Mouse (Mus musculus): ENCODE data around the gene Anxa6. TPM values are rescaled to one million over a fixed set of nuclear protein-coding genes. Genes with fewer than 3 reads are reported as not detected.

Gene Anxa6
- polyA plus RNA-seq, 1 experiment from 2014 or later: 266 TPM

DNA sequence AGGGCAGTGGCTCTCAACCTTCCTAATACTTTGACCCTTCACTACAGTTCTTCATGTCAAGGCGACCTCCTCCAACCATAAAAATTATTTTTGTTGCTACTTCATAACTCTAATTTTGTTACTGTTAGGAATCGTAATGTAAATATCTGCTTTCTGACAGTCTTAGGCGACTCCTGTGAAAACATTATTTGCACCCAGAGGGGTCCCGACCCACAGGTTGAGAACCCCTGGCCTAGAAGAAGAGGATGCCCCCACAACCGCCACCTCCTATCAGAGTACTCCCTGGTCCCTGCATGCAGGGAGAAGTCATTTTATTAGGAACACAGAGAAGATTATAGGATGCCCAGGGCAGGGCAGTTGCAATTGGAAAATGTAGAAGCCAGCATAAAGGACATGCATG is 38.1 kb upstream of the Anxa6 start:
- 88% methylated on average over 5 of the region's 5 CpGs for WGBS
- Histone ChIP-seq H3K27ac (ENCODE audit: low read length) (no peak overlapping the region), H3K36me3 (ENCODE audit: insufficient read depth, low read length) (no peaks in the 10 kb centered on the region), H3K4me3 (ENCODE audit: low read length) (no peak overlapping the region), H3K9me3 (ENCODE audit: low read length) (no peaks in the 10 kb centered on the region), H3K27me3 (ENCODE audit: insufficient read depth, low read length) (no peaks in the 10 kb centered on the region), H3K9ac (replicated peaks; ENCODE audit: low read length) (no peak overlapping the region), H3K4me2 (replicated peaks; ENCODE audit: low read depth, low read length) (no peak overlapping the region), H3K4me1 (ENCODE audit: insufficient read depth, low read length) (peaks cover 6% of the 10 kb centered on the region; the same call in 1 of the 2 replicates)
- ATAC-seq (ENCODE audit: low FRiP score, low TSS enrichment): no peak

DNA sequence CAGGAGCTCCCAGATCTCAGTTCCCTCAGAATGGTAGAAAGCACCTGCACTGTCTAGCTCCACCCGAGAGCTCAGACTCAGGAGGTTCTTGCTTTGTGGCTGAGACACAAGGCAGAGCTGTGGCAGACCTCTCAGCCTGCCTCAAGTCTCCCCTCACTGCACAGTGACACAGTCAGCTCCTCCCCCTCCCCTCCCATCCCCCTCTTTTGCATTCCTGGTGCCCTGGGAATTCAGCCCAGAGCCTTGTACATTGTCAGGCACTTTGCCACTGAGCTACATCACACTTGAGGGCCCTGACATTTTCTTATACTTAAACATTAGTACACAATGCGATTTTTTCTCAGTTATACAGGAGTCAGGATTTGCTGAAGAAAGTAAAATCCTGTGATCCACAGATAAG is 35.8 kb upstream of the Anxa6 start:
- Histone ChIP-seq H3K27ac (ENCODE audit: low read length) (no peak overlapping the region), H3K27me3 (ENCODE audit: insufficient read depth, low read length) (no peaks in the 10 kb centered on the region), H3K36me3 (ENCODE audit: insufficient read depth, low read length) (no peaks in the 10 kb centered on the region), H3K9me3 (ENCODE audit: low read length) (no peaks in the 10 kb centered on the region), H3K9ac (replicated peaks; ENCODE audit: low read length) (no peak overlapping the region), H3K4me1 (ENCODE audit: insufficient read depth, low read length) (peaks cover 3% of the 10 kb centered on the region; the same call in 1 of the 2 replicates), H3K4me2 (replicated peaks; ENCODE audit: low read depth, low read length) (no peak overlapping the region), H3K4me3 (ENCODE audit: low read length) (no peak overlapping the region)
- ATAC-seq (ENCODE audit: low FRiP score, low TSS enrichment): 0 out of 2 replicates have a peak, but pooled peaks have one; percentile 2
- WGBS: 58% methylated on average over 2 of the region's 2 CpGs

DNA sequence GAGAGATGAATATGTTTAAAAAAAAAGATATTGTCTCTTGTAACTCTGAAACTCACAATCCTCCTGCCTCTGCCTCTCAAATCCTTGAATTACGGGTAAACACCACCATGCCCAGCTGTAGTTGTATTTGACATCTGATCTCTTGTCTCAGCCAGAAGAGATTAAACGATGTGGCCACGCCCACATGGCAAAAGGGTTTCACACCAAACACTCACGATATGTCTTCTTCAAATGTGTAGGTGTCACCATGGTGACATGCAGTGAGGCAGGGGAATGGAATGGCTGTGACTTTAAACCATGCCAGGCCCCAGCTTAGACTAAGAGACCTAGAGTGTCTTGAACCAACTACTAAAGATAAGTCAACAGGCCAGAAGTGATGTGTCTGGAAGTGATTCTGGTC is 33.7 kb upstream of the Anxa6 start:
- Histone ChIP-seq H3K9ac (replicated peaks; ENCODE audit: low read length) (no peak overlapping the region), H3K9me3 (ENCODE audit: low read length) (no peaks in the 10 kb centered on the region), H3K36me3 (ENCODE audit: insufficient read depth, low read length) (no peaks in the 10 kb centered on the region), H3K4me1 (ENCODE audit: insufficient read depth, low read length) (peaks cover 3% of the 10 kb centered on the region; the same call in 1 of the 2 replicates), H3K4me3 (ENCODE audit: low read length) (no peak overlapping the region), H3K27me3 (ENCODE audit: insufficient read depth, low read length) (no peaks in the 10 kb centered on the region), H3K4me2 (replicated peaks; ENCODE audit: low read depth, low read length) (no peak overlapping the region), H3K27ac (ENCODE audit: low read length) (no peak overlapping the region)
- ATAC-seq (ENCODE audit: low FRiP score, low TSS enrichment): no peak
- 63% methylated on average over 4 of the region's 4 CpGs for WGBS

DNA sequence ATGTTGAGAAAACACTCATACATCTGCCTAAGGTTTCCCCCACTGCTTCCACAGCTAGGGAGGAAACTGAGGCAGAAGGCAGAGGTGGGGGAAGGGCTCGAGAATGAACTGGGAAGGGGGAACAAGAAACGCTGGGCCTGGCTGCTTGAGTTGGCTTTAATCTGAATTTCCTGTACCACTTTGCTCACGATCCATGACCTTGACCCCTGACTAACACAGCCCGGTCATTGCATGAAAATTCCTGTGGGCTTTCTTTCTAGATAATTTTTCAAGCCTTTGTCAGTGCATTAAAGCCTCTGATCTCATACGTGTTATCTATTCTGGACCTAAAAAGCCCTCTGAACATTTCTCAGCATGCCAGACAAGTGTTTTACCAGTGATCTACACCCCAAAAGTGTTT is 29.6 kb upstream of the Anxa6 start:
- no peaks in the 10 kb centered on the region for H3K9me3 ChIP-seq (ENCODE audit: low read length)
- no peaks in the 10 kb centered on the region for H3K4me1 ChIP-seq (ENCODE audit: insufficient read depth, low read length)
- H3K36me3 ChIP-seq (ENCODE audit: insufficient read depth, low read length): no peaks in the 10 kb centered on the region
- H3K27ac ChIP-seq (ENCODE audit: low read length): no peak overlapping the region
- no peak for ATAC-seq (ENCODE audit: low FRiP score, low TSS enrichment)
- no peak overlapping the region for H3K4me2 ChIP-seq (replicated peaks; ENCODE audit: low read depth, low read length)
- no peak overlapping the region for H3K4me3 ChIP-seq (ENCODE audit: low read length)
- H3K27me3 ChIP-seq (ENCODE audit: insufficient read depth, low read length): no peaks in the 10 kb centered on the region
- no peak overlapping the region for H3K9ac ChIP-seq (replicated peaks; ENCODE audit: low read length)
- 26% methylated on average over 5 of the region's 5 CpGs for WGBS

DNA sequence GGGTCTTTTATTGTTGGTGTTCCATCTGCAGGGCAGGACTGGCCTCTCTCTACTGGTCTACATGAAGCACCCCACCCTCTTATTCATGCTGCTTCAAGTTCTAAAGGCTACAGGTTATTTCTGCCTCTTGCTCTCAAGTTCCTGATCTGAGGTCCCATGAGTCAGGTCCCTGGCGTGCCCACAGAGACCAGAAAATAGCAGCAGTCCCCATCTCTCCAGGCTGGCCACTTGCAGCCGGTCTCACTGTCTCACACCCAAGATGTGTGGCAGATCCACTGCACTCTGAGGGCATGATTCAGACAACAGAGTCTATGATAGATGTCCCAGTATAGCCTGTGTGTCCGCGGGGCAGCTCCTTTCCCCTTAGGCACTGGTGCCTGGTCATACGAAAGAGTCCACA is 27.6 kb upstream of the Anxa6 start:
- H3K27me3 ChIP-seq (ENCODE audit: insufficient read depth, low read length): no peaks in the 10 kb centered on the region
- H3K36me3 ChIP-seq (ENCODE audit: insufficient read depth, low read length): no peaks in the 10 kb centered on the region
- no peak overlapping the region for H3K4me2 ChIP-seq (replicated peaks; ENCODE audit: low read depth, low read length)
- H3K27ac ChIP-seq (ENCODE audit: low read length): no peak overlapping the region
- H3K4me1 ChIP-seq (ENCODE audit: insufficient read depth, low read length): no peaks in the 10 kb centered on the region
- no peak overlapping the region for H3K9ac ChIP-seq (replicated peaks; ENCODE audit: low read length)
- no peak overlapping the region for H3K4me3 ChIP-seq (ENCODE audit: low read length)
- WGBS: 91% methylated on average over 5 of the region's 5 CpGs
- H3K9me3 ChIP-seq (ENCODE audit: low read length): no peaks in the 10 kb centered on the region
- ATAC-seq (ENCODE audit: low FRiP score, low TSS enrichment): no peak

DNA sequence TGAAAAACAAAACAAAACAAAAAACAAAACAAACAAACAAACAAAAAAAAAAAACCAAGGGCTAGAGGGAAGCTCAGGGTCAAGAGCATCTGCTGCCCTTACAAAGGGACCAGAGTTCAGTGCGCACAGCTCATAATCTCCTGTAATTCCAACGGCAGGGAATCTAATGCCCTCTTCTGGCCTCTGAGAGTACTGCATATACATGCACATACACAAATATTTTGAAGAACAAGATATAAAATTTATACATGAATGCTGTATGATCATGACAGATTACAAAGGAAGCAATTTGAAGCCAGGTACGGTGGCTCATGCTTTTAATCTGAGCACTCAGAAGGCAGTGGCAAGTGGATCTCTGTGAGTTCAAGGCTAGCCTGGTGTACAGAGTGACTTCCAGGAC is 24.3 kb upstream of the Anxa6 start:
- no peak overlapping the region for H3K4me3 ChIP-seq (ENCODE audit: low read length)
- no peak for ATAC-seq (ENCODE audit: low FRiP score, low TSS enrichment)
- no peak overlapping the region for H3K9ac ChIP-seq (replicated peaks; ENCODE audit: low read length)
- H3K4me2 ChIP-seq (replicated peaks; ENCODE audit: low read depth, low read length): no peak overlapping the region
- no peaks in the 10 kb centered on the region for H3K36me3 ChIP-seq (ENCODE audit: insufficient read depth, low read length)
- no peak overlapping the region for H3K27ac ChIP-seq (ENCODE audit: low read length)
- no peaks in the 10 kb centered on the region for H3K27me3 ChIP-seq (ENCODE audit: insufficient read depth, low read length)
- H3K4me1 ChIP-seq (ENCODE audit: insufficient read depth, low read length): no peaks in the 10 kb centered on the region
- WGBS: 82% methylated on average over 3 of the region's 3 CpGs
- H3K9me3 ChIP-seq (ENCODE audit: low read length): no peaks in the 10 kb centered on the region

DNA sequence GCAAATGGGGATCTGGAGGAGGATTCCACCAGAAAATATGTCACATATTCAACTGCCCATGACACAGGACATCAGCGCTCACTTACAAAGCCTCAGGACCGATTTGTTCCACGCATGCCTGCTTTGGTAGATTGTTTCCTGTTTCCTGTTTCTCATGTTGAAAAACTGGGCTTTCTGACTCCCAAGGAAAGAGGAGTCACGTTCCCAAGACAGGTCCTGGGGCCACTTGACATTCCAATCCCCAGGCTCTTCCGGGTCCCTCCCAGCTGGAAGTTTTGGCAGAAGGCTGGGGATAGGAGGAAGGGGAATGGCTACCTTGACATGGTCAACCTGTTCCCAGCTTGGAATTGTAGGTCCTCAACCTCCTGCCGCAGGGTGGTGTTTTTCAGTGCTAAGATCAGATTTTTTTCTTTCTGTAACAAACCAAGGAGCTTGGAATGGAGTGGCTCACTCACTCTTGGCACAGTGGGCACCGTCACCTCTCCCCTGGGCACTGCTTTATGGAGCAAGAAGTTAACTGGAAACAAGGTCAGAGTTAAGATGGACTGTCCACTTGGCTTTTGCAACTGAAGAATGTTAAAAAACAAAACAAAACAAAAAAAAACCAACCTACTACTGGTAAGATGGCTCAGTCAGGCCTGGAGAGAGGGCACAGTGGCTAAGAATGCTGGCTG is 17.7 kb upstream of the Anxa6 start:
- peaks cover 4% of the 10 kb centered on the region; the same call in 1 of the 2 replicates for H3K4me1 ChIP-seq (ENCODE audit: insufficient read depth, low read length)
- ATAC-seq (ENCODE audit: low FRiP score, low TSS enrichment): no peak

DNA sequence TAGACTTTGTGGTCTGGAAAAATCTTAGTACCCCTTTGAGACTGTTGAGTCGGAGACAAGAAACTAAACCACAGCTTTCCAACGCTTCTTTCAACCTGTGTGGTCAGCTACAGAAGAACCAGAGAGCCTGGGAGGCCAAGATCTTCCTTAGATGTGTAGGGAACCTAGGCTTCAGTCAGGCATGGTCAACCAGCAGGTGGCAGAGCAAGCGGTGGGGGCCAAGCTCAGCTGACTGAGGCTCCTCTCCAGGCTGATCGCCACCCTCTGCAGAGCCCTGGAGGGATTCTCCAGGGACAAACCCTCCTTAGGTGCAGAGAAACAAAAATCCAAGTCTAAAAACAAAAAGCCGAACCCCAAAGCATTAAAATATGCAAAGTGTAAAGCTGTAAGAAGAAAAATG is 13.4 kb upstream of the Anxa6 start:
- no peak overlapping the region for H3K4me3 ChIP-seq (ENCODE audit: low read length)
- H3K27ac ChIP-seq (ENCODE audit: low read length): no peak overlapping the region
- peaks cover 4% of the 10 kb centered on the region; the same call in 1 of the 2 replicates for H3K4me1 ChIP-seq (ENCODE audit: insufficient read depth, low read length)
- no peak overlapping the region for H3K4me2 ChIP-seq (replicated peaks; ENCODE audit: low read depth, low read length)
- WGBS: 59% methylated on average over 5 of the region's 5 CpGs
- H3K27me3 ChIP-seq (ENCODE audit: insufficient read depth, low read length): no peaks in the 10 kb centered on the region
- H3K9me3 ChIP-seq (ENCODE audit: low read length): no peaks in the 10 kb centered on the region
- no peak for ATAC-seq (ENCODE audit: low FRiP score, low TSS enrichment)
- H3K9ac ChIP-seq (replicated peaks; ENCODE audit: low read length): no peak overlapping the region
- H3K36me3 ChIP-seq (ENCODE audit: insufficient read depth, low read length): no peaks in the 10 kb centered on the region

More for the DNA sequence above, 17.7 kb upstream of the Anxa6 start:
- H3K9ac ChIP-seq (replicated peaks; ENCODE audit: low read length): no peak overlapping the region
- no peaks in the 10 kb centered on the region for H3K36me3 ChIP-seq (ENCODE audit: insufficient read depth, low read length)
- no peak overlapping the region for H3K27ac ChIP-seq (ENCODE audit: low read length)
- H3K9me3 ChIP-seq (ENCODE audit: low read length): no peaks in the 10 kb centered on the region
- WGBS: 40% methylated on average over 7 of the region's 7 CpGs
- H3K27me3 ChIP-seq (ENCODE audit: insufficient read depth, low read length): no peaks in the 10 kb centered on the region
- H3K4me2 ChIP-seq (replicated peaks; ENCODE audit: low read depth, low read length): no peak overlapping the region
- H3K4me3 ChIP-seq (ENCODE audit: low read length): no peak overlapping the region

DNA sequence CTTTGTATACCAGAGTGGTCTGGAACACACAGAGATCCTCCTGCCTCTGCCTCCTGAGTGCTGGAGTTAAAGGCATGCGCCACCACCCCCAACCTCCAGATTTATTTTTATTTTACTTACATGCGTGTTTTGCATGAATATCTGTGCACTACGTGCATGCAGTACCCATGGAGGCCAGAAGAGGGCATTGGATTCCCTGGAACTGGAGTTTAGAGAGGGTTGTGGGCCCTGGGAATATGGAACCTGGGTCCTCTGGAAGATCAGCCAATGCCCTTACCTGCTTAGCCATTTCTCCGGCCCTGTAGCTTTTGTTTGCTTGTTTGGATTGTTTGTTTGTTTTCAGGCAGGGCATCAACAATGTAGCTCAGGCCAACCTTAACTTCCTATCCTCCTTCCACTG is 8.1 kb upstream of the Anxa6 start:
- H3K9me3 ChIP-seq (ENCODE audit: low read length): no peaks in the 10 kb centered on the region
- WGBS: 84% methylated on average over 4 of the region's 4 CpGs
- H3K4me3 ChIP-seq (ENCODE audit: low read length): no peak overlapping the region
- H3K4me2 ChIP-seq (replicated peaks; ENCODE audit: low read depth, low read length): no peak overlapping the region
- H3K27me3 ChIP-seq (ENCODE audit: insufficient read depth, low read length): no peaks in the 10 kb centered on the region
- H3K9ac ChIP-seq (replicated peaks; ENCODE audit: low read length): no peak overlapping the region
- no peak overlapping the region for H3K27ac ChIP-seq (ENCODE audit: low read length)
- no peaks in the 10 kb centered on the region for H3K4me1 ChIP-seq (ENCODE audit: insufficient read depth, low read length)
- no peaks in the 10 kb centered on the region for H3K36me3 ChIP-seq (ENCODE audit: insufficient read depth, low read length)
- no peak for ATAC-seq (ENCODE audit: low FRiP score, low TSS enrichment)

DNA sequence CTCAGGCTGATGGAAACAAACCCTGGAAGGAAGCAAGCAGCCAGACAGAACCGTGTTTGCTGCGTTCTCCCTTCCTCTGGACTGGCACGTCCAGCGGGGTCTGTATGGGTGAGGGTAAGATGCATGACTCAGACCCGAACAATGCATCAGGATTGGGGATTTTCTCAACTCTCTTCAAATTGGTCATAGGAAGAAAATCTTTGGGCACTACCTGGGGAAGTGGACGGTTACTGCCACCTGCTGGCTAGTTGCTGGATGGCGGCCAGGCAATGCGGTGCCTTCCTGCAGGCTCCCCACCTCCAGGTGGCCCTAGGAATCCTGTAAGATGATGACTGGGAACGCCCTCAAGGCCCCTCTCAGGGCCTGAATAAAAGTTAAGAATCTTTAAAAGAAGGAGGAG is 6.3 kb upstream of the Anxa6 start:
- Histone ChIP-seq H3K36me3 (ENCODE audit: insufficient read depth, low read length) (no peaks in the 10 kb centered on the region), H3K9ac (replicated peaks; ENCODE audit: low read length) (no peak overlapping the region), H3K27me3 (ENCODE audit: insufficient read depth, low read length) (no peaks in the 10 kb centered on the region), H3K4me1 (ENCODE audit: insufficient read depth, low read length) (no peaks in the 10 kb centered on the region), H3K4me3 (ENCODE audit: low read length) (no peak overlapping the region), H3K27ac (ENCODE audit: low read length) (no peak overlapping the region), H3K9me3 (ENCODE audit: low read length) (no peaks in the 10 kb centered on the region), H3K4me2 (replicated peaks; ENCODE audit: low read depth, low read length) (no peak overlapping the region)
- peak; percentile 76 for ATAC-seq (ENCODE audit: low FRiP score, low TSS enrichment)
- 6% methylated on average over 9 of the region's 9 CpGs for WGBS

Data from kidney, embryonic 16.5 days (tissue).